Mouse (Mus musculus) left cerebral cortex, adult 8-10 months (tissue): ENCODE data around the gene Tsr2. TPM values are rescaled to one million over a fixed set of nuclear protein-coding genes. Genes with fewer than 3 reads are reported as not detected.

Experiments used
- DNase-seq, 2 experiments: peaks; one replicate each; pipeline ENCODE4 v3.0.0; 2022; ENCODE audit warnings: low spot score in 2 of 2
- total RNA-seq, 4 experiments: library from RNA; stranded (reverse); gene quantifications; 2 replicates each; pipeline ENCODE4 v1.2.4; 2022

The Tsr2 gene
- total RNA-seq, 4 experiments from 2014 or later: 85.8 to 104 (median 93.2) TPM

GRCm38 (mm10) chrX:151046777-151047430, 49.4 kb downstream of the Tsr2 start:
- peak; percentile 46 to 67 for DNase-seq

- DNase-seq: no peak
These were observed 50.0 kb downstream of the Tsr2 start for GRCm38 (mm10) chrX:151046321-151046720.

GRCm38 (mm10) chrX:151045850-151046249, 50.5 kb downstream of the Tsr2 start, which contains the start of gene Fgd1:
Gene Fgd1, plus strand, starts transcription at chrX:151046150.
- DNase-seq: no peak

- DNase-seq: no peak
These were observed 55.1 kb downstream of the Tsr2 start for GRCm38 (mm10) chrX:151041223-151041622.

Other genes starting within 250 kb of the Tsr2 start
- 100 to 1,000 TPM; 204 to 216 (median 206) TPM for gene Gnl3l, start 79.2 kb downstream of the Tsr2 start, total RNA-seq
- 10 to 100 TPM; 15.6 to 18.7 (median 16.9) TPM for gene Fgd1, start 50.4 kb downstream of the Tsr2 start, total RNA-seq
- gene Wnk3, start 101.5 kb upstream of the Tsr2 start, total RNA-seq: 10 to 100 TPM; 39.5 to 48.1 (median 46.0) TPM
- gene Fam120c, start 247.6 kb upstream of the Tsr2 start, total RNA-seq: 10 to 100 TPM; 41.7 to 47.9 (median 44.2) TPM